Mouse (Mus musculus) CD4-positive, CD25-positive, alpha-beta regulatory T cell, adult 4 months (primary cell): Measurements from ENCODE around the gene Sema3a. TPM values are rescaled to one million over a fixed set of nuclear protein-coding genes. Genes with fewer than 3 reads are reported as not detected.

Source experiments
- ATAC-seq: one replicate; pipeline ENCODE4 v1.8.0; 2017
- polyA plus RNA-seq, 2 experiments: library from polyadenylated mRNA; unstranded; fragments of 100-300 nt; shearing (Covaris generic); gene quantifications; one replicate each; pipeline ENCODE4 v1.2.1; 2017

The Sema3a gene
- polyA plus RNA-seq, 2 experiments from 2014 or later: 0.52 TPM; not detected in 1

DNA sequence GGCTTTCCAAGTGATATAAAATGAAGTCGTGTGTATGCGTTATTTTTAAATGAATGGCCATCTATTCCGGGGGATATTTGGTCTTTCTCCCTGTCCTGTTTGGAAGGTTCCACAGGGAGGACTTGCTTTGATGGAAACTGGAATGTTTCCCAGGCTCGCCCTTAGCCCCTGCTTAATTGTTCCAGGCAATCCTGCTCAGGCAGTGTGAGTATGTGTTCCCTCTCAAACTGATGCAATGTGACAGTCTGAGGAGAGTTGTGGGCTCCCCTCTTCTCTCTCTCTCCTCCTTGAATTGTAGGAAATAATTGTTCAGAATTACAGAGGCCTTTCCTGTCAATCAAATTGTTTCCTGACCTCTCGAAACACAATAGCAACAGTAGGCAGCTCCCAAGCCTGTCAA lies 202.1 kb downstream of the Sema3a start:
- no peak for ATAC-seq

DNA sequence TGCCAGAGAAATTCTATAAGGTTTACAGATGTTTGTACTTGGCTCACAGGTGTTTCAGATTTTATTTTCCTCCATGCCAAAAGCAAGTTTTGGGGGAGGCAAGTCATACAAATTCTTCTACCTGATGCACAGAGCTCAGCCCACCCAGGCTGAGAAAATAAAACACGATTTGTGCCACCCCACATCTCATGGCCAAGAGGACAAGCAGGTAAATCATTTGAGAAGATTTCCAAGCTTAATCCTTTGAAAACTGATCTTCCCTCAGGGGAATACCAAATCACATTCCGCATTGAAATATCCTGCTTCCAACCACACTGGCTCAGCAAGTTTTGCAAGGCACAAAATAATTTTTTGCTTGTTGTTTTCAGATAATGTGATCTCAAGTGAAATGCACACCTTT lies 206.2 kb downstream of the Sema3a start:
- no peak for ATAC-seq

DNA sequence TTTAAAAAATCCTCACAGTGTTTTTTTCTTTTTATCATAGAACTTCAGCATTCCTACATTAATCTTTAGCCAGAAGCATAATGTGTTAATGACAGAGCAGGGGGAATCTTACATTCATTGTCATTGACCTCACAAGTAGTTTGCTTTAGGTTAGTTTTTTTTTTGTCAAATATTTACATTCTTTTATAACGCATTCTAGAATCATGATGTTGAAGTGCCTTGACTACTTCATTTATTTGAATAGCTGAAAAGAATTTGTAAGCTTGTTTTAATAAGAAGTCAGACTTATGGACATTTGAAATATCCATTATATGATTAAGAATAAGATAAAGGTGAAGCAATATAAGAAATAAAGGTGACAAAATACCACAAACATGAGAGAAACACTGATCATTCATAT lies 212.5 kb downstream of the Sema3a start:
- ATAC-seq: no peak

DNA sequence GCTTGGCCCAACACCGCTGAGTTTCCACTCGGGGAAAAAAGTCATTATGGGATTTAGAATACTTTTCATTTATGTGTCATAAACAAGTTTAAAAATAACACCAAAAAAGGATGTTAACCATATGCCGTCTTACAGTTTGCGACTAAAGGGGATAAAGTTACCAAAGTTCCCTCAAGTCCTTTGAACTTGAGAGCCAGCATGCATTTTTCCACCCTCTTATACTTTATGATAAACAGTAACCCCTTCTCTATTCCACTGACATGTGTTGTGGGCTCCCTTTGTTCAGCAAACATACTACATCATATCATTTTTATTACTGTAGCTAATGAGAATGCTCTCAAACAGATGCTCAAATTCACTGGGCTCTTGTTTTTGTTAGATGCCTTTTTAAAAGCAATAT lies 221.9 kb downstream of the Sema3a start:
- ATAC-seq: no peak

DNA sequence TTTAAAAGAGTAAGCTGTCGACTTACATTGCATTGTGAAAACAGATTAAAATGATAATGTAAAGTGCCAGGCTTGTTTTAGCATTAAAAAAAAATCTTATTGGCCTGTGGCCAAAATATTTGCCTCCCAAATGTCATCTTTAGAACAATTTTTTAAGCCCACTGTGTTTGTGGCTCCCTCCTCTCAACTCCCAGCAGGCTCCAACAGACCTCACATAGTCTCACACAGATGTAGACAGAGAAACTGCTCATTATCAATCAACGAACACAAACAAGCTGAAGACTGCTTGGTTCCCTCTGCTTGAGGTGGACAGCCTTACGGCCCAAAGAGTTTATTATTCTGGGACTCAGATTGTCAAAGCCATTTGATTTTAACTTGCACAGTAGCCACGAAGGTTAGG lies 226.4 kb downstream of the Sema3a start:
- ATAC-seq: no peak

DNA sequence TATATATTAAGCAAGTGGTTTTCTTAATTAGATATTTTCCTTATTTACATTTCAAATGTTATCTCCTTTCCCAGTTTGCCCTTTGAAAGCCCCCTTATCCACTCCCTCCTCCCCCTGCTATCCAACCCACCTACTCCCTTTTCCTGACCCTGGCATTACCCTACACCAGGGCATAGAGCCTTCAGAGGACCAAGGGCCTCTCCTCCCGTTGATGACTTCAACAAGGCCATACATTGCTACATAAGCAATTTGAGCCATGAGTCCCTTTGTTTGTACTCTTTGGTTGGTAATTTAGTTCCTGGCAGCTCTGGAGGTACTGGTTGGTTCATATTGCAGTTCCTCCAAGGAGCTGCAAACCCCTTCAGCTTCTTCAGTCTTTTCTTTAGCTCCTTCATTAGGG lies 227.8 kb downstream of the Sema3a start:
- ATAC-seq: no peak

DNA sequence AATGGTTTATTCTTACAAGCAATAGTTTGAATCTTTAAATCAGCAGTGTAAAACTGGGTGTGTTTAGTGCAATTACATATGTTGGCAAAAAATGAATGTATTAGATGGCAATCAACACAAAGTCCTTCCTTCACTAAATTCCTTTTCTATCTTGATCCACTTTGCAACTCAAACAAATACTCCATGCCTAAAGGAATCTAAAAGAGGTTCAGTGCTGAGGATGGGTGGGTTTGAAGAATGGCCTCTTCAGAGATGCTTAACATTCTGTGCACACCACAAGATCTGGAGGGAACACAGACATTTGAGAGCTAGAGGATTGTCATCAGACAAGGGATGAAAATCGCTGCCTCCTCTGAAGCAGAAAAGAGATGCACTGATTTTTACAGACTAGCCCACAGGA lies 228.3 kb downstream of the Sema3a start:
- no peak for ATAC-seq

DNA sequence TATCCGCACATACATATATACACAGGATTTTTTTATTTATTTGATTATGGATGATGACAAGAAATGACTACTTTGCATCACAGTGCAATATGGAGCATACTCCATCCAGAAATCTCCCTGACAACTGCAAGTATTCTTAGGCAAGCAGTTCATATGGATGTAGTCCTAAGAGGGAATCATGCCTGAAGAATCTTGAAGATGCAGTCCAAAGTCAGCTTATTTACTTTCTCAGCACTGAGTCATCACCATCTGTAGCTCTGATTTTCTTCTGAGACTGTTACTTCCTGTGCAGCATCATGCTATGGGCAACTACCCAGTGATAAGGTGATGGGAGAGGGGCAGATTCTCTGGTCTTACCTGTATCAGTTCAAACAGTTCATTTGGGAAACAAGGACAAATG lies 229.7 kb downstream of the Sema3a start:
- ATAC-seq: no peak

DNA sequence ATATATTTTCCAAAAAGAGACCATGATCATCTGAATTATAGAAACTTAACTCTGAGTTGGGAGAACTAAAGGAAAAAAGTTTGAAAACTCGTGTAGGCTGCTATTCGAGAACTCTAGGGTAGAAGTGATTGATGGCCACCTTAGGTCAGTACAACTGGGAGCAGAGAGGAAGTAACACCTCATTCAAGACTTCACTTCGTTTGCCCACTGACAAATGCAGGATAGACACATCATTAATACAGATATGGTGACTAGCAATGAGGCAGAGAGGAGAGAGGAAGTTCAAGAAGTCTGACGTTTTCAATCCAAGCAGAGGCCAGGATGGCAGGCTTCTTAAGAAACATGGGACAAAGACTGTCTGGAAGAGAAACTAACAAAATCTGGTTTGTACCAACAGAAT lies 233.6 kb downstream of the Sema3a start:
- no peak for ATAC-seq

DNA sequence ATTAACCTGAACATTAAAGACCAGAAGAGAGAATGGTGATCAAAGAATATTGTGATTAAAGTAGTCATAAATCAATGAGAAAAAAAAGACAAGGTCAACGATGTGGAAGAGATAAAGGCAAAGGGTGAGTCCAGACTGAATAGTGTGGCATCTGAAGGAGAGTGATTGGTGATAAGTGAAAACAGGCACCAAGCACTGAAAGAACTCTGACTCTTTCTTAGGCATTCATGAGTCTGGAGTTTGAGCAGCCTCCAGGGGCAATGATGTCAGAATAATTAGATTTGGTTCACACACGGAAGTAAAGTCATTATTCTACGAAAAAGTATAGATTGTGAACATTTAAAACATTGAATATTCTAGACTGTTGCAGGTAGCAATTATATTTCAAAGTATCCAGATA lies 235.5 kb downstream of the Sema3a start:
- ATAC-seq: no peak

DNA sequence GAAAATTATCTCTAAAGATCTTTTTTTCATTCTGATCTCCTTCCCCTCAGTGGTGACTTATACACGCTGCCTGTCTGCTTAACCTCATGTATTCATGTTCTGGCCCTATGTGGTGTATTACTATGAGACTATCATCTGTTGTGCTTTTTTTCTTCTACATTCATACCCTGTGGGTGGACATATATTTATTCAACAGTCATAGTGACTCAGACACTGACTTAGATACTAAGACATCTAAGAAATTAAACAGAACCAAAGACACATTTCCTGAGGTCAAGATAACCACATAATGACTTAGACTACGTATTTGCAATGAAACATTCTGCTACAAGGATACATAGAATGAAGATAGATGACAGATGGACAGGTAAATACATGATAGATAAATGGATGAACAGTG lies 239.9 kb downstream of the Sema3a start:
- no peak for ATAC-seq

DNA sequence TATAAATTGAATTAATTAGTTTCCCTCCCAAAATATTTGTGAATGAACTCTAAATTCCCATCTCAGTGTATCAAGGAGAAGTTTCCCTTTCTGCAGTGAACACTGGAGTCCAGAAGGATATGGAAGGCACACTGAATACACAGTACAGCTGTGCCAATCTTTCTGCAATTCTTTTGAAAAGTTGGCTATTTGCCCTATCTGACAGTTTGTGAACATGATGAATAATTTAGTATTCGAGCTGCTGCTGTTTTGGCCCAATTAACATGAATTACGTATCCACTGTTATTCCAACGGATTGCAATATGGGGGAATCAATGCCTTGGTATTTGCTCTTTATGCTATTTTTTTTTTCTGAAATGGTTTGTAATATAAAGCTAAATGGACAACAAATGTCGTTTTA lies 254.0 kb downstream of the Sema3a start:
- no peak for ATAC-seq

DNA sequence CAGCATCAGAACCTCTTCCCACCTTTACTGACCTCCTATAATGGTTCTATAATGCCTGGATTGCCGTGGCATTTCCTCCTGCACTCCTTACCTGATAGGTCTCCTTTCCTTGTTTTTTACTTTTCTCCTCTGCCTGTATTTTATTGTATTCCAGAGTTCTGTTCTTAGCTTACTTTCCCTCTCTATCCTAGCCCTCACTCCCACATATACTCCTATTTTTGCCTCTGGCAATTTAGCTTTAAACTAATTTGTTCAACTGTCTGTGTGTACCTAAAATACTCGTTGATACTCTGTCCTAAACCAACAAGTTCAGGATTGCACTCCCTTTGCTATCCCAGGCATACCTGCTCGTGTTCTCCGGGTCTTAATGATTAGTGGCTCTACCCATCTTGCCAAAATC lies 258.8 kb downstream of the Sema3a start:
- no peak for ATAC-seq

DNA sequence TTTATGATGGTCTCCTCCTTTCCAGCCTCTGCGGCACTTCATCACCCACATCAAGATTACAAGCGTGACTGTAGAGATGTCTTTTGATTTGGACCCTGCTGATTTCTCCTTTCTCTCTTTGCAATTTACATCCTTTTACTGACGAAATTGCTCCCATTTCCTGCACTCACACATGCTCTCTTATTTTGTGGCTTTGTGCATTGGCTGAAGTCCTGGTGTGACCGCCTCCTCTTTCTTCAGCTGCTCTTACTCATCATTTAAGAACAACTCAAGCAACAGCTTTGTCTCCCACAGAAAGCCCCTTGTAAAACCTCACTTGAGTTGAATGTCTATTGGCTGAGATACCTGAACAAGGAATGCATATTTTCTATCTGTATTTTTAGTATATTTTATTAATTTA lies 259.5 kb downstream of the Sema3a start:
- no peak for ATAC-seq

DNA sequence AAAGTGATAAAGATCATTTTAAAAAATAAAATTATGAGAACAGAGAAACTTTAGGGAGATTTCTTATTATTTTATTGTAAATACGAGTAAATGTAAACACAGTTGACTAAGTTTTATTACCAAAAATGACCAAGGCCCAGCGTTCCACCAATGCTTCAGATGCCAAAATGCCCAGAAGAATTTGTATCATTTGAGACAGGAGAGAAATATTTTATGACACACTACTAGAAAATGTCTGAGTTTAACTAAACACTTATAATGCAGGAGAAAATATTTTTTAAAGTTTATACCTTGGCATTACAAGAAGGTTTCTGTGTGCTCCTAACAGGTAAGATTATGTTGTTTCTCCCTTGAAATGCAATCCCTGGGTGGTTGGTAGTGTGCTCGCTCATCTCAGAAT lies 261.4 kb downstream of the Sema3a start:
- no peak for ATAC-seq

DNA sequence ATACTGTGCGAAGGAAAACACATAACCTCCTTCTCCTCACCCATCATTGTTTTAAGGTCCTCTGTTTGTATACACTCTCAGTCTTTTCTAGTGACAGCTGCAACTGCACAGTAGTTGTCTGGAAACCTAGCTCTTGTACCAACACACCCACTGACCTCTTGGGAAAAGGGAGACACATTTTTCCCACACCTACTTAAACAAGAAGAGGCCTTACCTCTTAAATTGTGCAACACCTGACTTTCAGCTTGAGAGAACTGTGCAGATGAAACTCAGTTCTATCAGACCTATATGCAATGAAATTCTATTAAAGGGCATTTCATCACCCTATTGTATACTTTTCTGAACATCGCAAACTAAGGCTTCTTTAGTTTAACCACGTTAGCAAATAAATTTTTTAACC lies 262.5 kb downstream of the Sema3a start:
- no peak for ATAC-seq

DNA sequence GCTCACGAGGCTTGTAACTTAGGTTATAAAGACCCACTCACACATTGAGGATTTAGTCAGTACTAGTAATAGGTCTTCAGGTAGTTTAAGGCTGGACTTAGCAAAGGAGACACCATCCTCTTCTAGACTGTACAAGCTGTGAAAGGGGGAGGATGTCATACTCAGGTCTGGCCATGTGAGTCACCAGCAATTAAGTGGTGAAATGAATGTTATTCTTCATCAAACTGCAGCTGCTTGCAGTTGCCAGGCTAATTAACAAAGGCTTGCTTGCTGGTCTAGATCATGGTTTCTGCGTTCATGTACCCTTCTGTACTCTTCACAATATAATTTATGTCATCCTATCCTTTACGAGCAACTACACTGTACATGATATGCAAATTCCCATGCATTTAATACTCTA lies 264.8 kb downstream of the Sema3a start:
- ATAC-seq: no peak

DNA sequence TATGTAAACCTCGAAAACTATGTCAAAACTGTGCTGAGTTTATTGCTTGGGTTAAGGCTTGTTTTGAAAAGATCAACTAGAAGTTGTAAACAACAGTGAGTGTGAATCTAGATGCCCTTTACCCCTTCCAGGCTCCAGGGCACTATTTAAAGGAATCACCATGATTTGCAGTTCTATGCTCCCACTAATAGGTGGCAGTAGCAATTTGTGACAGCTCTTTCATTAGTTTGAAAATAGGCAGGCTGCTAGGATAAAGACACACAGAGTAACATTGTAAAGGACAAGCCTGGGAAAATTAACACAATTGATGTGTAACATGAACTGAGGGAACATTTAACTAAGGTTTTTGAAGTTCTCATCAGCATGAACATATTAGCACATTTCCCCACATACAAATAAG lies 280.2 kb downstream of the Sema3a start:
- no peak for ATAC-seq

DNA sequence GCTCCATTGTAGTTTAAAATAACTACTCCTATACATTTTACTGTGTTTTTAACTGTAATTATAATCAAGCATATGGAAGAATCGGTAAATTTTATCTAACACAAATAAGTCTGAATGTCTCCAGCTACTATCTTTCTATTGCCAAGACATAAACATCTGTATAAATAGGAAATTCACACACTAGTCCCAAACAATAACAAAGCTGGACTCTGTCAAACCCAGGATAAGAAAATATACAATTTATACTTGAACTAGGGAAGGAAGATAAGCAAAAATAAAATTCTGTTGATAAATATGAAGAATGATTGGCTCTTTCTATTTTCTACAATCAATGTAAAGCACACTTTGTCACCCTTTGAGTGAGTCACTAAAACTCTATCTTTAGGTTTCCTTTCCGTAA lies 280.9 kb downstream of the Sema3a start:
- no peak for ATAC-seq

DNA sequence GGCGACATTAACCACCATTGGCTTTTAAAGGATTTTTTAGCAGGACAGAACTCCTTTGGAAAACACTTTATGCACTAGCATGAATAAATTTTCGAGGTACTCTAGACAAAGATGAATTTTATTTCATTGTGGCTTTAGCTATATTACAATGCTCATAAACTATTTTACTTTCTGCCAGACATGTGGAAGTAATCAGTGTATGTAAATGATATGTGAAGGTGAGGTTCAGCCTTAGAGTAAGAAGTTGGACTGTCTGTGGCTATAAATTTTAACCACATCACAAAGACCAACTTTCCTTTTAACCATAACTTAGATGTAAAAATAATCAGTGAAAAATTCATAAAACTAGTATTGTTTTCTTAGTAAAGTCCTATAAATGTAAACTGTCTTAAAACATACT lies 286.7 kb downstream of the Sema3a start:
- ATAC-seq: no peak

DNA sequence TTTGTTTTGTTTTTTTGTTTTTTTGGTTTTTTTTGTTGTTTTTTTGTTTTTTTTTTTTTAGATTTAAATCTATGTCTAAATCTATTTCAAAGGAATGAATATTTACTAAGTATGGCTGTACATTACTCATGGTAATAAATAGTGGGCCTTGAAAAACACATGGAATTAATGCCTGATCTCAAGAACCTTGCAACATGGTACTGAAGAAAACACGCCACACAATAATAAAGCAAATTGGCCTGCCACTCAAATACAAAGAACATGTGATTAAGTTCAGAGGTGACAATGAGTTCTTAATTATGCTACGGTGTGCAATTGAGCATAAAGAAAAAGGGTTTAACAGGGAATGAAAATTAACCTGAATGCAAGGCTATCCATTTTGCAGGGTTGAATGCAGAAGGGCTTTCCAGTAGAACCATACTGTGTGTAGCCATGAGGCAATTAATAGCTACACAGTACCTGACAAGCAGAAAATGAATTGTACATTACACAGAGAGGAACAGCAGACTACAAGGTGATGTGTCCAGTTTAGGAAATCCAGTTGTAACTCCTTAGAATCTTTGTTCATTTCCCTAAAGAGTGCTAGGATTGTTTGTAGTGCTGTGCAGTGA lies 288.8 kb downstream of the Sema3a start:
- no peak for ATAC-seq

DNA sequence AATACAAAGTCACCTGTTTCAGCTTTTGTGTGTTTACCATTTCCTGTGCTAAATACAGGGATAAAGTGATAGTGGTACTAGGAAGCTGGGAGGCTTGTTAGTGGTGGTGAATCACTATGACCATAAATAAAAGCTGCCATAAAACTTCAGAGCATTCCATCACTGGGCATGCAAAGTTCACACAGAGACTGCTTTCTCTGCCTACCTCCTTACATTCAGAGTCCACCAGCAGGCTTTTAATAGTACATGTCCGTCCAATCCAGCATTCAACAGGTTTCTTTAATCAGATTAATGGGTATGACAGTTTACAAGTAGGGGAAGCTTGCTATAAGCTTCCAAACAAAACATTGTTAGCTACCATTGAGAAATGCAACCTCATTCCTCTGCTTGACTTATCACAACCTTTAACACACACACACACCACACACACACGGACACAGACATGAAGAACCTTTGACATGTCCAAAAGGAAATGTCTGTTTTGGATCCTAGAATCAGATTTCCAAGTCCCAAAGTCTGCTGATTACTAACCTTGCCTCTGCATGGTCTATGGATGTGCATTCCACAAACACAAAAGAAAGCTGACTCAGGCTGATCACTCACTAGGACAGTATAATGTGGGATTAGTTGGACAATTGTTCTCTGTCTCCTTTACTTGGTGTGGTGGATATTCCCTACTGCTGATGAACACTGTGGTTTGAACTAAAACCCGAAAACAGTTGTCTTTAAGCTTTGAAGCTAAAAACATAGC lies 291.9 kb downstream of the Sema3a start:
- no peak for ATAC-seq

DNA sequence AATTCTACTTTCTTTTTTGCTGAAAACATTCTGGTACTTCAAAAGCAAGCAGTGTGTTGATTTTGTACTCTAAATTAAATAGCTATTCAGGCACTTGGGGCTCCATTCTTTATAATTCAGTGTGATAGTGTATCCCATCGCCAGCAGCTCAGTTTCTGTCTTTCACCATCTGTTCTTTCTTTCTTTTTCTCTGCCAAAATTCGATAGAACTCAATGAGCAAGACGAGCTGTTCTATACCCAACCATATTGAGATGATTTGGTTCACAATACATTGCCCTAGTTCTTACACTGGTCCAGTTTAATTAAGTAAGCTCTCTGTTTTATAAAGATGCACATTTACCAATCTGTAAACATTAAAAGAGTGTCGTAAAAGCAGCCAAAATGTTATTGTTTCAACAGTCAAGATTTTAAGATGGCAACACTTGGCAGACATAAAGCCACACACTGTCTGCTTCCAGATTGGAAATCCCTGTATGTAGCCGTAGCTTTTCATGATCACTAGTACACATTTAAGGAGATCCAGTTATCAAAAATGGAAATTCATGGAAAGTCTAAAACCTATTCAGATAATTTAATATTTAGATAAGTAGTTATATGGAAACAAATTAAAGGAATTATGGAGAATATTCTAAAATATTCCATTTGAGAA lies 296.2 kb downstream of the Sema3a start:
- no peak for ATAC-seq

DNA sequence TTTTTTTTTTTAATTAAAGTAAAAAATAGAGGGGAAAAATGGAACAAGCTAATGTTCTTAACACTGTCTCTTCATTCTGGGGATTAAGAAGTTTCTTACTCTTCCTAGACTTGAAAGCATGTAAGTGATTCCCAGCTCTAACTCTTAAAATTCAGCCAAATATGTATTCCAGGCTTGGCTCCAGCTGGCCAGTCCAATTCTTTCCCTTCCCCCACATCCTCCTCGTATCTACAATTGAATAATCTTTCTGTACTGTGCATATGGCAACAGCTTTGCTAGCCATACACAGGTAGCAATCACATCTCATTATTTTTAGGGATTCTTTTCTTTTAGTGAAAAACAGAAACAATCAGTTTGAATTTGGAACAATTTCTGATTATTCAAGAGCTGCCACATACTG lies 303.5 kb downstream of the Sema3a start:
- no peak for ATAC-seq
